Mouse (Mus musculus) 3134 (cell line): ENCODE measurements around the gene Slc11a2.
"Not testable (repeated sequence)": the region's sequence is repeated elsewhere in the genome, so short reads cannot be mapped to it uniquely, and the experiment has no call there.

Experiments
- DNase-seq: peaks from one replicate; pipeline ENCODE4 v3.0.0-alpha.2; 2011; ENCODE audit warnings: low spot score; ENCODE audit not compliant: insufficient read length; ENCODE audit errors: extremely low read depth

The Slc11a2 gene

DNA sequence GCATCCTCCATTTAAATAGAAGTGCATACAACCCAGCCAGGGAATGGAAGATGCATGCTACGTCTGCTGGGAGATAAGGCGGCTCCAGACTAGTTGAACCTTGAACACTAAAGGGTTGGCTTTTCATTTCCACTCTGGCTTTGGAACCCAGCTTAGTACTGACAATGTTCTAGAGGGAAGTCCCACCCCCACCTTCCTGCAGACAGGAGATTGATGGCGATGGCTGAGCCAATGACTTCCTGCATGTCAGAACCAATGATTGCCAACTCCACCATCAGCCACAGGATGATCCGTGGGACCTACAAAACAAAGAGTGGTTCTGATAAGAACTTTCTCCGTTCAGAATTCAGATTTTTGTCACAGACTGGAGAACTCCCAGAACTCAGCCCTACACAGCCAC is 18.8 kb downstream of the Slc11a2 start:
- DNase-seq: no peak

DNA sequence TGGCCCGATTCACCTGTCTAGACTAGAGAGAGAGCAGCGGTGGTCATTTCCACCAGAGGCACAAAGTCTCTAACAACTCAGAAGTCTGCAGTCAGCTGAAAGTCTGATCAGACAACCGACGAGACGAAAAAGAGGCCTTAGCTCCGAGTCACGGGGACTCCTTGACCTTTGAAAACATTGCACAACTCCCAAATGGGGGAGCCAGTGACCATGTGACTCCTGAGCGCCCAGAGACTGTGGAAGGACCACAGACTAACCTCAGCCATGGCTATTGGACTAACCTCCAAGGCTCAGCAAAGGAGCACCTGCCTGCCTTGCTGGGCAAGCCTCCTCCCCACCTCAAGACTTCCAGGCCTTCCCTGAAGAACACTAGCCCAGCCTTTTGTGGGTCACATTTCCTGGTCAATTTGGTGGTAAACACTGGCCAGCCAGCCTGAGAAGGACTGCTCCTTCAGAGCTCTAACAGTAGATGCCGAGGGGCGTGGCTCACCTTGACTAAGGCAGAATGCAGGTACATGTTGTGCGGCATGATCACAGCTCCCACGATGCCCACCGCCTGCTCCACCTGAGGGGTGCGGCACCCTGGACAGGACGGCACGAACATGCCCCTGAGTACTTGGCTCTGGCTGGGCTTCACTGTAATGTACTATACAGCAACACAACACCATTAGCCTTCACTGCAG is 21.4 kb downstream of the Slc11a2 start:
- no peak for DNase-seq

DNA sequence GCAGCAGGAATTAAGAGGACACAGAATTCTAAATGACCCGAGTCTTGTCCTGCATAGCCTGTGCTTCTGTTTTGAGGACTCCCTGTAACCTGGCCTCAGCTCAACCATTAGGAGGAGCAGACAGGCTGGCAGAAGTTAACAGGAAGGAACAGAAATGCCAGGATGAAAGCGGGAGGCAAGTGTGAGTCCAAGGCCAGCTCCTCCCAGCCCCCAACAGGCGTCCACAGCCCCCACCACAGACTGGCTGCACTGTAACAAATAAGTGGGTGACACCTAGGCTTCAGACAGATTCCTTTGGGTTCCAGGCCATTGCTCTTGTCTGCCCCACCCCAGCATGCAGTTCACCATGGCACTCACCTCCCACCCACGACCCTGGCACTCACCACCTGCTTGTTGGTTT is 22.1 kb downstream of the Slc11a2 start:
- DNase-seq: no peak

DNA sequence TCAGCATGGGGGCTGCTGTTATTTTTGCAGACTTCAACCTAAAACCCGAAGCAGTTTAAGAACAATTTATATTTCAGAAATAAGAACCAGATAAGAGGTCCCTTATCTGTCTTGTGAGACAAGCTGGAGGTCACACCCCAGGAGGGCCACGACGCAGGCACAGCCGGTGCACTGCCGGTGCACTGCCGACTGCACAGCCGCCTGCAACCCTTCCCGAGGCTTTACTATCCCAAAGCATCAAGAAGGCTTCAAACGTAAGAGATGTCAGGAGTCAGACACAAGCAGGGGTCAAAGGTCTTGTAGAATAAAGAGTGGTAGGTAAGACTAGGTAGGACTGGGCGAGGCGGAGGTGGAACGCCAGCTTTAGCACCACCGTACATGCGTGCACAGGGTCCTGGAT is 22.5 kb downstream of the Slc11a2 start:
- DNase-seq: no peak

DNA sequence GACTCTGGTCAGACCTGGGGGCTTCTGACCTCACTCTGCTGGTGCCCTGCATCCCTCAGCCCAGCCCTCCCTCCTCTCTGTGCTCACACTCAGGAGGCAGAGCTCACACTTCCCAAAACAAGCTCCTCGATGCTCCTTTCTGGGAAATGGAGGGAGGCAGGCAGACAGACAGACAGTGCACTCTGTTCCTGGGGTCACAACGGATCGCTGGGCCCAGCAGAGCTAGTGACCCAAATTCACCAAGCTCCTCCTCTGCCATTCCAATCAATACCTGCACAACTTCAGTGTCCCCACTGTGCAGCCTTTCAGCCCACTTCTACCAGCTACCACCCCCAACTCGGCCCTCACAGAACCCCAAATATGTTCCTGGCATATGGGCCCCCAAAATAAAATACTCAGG is 23.1 kb downstream of the Slc11a2 start:
- DNase-seq: no peak

DNA sequence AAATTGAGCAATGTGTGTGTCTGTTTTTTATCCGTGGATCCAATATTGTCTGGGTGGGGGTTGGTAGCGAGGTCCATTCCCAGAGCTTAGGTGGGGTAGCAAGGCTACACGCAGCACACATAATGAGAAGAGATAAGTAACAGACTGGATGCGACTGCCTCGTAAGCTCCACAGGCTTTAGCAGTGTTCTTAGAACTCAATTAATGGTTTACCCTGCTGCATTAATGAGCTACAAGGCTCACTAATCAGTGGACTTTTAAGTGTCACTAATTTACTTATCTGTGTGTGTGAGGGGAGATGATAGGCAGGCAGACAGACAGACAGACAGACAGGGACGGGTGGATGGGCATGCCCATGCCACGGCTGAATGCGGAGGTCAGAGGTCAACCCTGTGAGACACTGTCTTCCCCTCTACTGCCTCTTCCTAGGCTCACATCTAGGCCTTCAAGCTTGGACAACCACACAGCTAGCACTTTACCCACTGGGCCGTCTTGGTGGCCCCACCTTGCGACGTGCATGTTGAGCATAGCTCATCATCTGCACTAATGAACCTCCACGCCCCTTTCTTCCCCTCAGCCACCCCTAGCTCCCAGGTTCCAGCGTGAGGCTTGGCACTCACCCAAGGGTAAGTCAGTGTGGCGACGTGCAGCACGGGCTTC is 24.2 kb downstream of the Slc11a2 start:
- DNase-seq: no peak

DNA sequence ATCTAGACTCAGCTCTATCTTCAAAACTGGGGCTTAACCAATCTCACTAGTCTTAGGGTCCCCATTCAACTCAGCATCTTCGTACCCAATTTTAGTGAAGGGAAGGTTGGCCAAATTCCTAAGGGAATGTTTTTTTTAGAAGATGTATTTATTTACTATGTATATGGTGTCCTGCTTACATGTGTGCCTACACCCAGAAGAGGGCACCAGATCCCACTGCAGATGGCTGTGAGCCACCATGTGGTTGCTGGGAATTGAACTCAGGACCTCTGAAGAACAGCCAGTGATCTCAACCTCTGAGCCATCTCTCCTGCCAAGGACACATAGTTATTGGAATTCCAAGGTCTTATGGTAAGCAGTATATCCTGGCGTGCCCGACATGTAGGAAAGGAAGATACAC is 29.3 kb downstream of the Slc11a2 start:
- no peak for DNase-seq

DNA sequence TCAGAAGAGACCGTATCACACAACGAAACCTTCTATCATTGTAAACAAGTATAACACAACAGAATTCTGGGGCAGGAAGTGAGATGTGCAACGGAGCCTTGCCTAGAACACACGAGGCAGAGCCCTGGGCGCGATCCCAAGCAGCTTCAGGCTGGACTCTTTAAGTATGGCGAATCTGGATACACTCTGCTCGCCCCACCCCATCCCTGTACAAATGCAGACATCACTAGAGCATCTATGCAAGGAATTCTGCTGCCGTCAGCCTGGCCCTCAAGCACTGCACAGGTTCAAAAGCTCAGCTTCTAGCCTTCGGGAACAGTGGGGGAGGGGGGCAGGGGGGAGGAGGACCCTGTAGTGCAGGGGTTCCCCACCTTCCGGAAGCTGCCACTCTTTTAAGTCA is 31.9 kb downstream of the Slc11a2 start:
- no peak for DNase-seq

DNA sequence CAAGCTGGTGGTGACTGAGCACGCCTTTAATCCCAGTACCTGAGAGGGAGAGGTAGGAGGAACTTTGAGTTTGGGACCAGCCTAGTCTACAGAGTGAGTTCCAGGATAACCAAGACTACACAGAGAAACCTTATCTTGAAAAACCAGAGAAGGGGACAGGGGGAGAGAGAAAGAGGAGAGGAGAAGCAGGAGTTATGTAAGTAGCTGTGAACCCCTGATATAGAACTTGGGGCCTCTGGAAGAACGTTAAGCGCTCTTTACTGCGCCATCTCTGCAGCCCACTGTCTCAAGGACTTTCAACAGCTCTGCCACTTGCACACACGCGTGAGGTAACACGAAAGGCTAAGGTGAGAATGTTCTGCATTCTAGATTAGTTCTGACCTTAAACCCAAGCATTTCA is 33.3 kb downstream of the Slc11a2 start:
- DNase-seq: no peak

DNA sequence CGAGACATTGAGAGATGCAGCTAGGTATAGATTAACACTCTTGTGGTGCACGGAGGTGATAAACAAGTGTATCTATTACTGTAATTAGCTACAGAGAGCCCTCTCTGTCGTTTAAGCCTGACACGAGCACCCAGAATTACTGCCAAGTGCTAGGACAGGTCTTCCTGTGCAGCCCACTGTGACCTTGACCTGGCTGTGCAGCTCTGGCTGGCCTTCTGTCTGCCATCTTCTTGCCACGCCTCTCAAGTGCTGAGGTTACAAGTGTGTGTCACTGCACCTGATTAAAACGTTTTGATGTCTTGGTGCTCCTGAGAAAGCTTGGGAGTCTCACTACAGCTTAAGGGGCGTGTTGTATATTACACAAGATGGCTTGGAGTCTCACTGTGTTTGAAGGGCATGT is 33.8 kb downstream of the Slc11a2 start:
- no peak for DNase-seq

DNA sequence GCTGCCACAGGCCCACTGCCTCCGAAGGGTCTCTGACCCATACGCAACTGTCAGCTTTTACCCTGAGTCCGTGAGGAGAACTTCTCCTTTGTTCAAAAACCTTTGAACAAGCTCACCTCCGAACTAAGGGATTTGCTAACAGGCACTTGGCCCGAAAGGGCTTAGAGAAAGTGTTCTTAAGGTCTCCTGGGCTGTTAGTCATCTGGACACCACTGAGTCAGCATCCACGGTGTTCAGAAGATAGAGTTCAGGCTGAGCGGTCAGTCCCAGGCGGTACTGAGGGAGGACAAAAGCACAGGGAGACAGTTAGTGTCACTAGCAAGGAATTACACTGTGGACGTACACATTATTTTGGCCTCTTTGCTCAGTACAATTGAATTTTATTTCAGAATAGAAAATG is 36.0 kb downstream of the Slc11a2 start:
- no peak for DNase-seq

DNA sequence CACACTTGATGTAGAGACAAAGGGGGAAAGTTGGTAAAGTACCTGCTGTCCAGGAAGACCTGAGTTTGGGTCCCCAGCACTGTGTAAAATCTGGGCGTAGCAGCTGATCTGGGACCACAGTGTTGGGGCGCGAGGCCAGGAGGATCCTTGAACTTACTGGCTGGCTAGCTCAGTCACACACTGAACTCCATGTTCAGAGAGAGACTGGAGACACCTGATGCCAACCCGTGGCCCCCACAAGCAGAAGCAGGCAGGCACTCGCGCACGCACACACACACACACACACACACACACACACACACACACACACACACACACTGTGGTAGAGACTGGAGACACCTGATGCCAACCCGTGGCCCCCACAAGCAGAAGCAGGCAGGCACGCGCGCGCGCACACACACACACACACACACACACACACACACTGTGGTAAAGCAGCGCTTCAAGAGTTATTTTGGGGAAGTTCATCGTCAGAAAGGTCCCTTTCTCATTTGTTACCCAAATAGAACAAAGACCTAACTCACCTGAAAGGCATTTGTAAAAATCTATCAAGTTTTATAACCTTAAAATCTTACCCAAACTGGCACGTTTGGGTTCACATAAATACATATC is 36.5 kb downstream of the Slc11a2 start:
- DNase-seq: no peak

DNA sequence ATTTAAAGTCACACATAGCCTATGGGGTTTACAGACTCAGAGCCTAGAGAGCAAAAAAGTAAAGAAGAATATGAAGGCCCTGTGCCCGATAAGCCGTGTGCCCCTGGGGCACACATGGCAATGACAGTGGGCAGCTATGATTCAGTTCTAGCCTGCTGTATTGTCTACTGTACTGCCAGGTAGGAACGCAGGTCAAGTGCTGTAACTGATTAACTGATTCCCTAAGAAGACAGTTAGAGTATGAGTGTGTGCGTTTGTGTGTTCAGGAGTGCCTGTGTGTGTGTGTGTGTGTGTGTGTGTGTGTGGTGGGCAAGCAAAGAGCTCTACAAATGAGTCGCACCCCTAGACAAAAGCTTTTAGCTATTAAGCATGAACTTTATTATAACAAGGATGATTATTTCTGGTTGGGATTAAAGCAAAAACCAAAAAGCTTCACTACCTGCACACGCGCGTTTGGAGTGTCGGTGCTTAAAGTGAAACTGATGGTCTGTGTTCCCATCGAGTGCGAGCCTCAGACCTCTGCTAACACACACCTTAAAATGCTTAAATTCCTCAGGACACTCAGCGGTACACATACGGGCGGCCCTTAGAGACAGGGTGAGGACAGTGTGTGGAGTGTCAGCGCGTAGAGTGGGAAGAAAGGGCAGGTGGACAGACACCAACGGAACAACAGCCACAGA is 37.2 kb downstream of the Slc11a2 start:
- DNase-seq: no peak

DNA sequence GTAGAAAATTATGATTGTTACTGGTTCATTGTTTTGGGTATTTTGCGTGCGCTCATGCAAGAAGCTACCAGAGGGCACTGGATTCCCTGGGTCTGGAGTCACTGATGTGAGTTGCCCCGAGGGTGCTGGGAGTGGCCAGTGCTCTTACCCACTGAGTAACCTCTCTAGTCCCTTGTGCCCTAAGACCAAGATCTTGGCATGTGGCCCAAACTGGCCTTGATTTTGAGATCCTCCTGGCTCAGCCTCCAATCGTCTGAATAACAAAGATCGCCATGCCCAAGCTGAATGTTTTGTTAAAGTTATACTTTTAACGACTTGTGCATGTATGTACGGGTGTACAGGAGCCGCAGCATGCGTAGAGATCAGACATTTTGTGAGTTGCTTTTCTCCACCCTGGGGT is 39.2 kb downstream of the Slc11a2 start:
- no peak for DNase-seq

DNA sequence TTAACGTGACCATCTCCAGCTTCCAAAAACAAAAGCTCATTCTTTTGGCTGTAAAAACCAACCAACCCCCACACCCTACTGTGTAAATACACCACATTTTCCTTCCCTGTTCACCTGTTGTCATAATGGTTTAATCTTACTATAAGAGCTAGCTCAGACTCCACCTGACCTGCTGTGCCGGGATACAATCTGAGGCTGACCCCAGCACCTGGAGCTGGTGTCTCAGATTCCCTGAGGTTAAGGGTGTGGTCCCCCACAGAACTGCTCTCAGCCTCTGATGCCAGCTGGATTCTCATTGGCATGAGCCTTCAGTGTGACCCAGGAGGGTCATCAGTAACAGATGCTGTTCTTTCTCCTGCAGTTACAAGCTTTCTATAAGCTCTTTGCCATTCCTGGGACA is 44.8 kb downstream of the Slc11a2 start:
- DNase-seq: no peak

DNA sequence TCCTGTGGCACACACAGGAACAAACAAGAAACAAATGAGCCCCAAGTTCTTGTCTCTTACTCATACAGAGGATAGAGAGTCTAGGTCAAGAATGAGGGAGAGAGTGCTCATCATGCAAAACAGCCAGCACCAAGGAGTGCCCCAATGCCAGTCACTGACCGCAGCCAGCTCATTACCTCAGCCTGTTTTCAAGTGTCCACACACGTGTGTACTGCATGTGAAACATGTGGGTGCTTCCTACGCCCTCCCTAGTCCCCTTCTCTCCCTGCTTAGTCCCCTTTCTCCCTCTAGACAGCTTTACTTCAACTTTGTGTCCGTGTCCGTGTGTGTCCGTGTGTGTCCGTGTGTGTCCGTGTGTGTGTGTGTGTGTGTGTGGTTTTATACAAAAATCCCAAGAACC is 45.2 kb downstream of the Slc11a2 start:
- no peak for DNase-seq

DNA sequence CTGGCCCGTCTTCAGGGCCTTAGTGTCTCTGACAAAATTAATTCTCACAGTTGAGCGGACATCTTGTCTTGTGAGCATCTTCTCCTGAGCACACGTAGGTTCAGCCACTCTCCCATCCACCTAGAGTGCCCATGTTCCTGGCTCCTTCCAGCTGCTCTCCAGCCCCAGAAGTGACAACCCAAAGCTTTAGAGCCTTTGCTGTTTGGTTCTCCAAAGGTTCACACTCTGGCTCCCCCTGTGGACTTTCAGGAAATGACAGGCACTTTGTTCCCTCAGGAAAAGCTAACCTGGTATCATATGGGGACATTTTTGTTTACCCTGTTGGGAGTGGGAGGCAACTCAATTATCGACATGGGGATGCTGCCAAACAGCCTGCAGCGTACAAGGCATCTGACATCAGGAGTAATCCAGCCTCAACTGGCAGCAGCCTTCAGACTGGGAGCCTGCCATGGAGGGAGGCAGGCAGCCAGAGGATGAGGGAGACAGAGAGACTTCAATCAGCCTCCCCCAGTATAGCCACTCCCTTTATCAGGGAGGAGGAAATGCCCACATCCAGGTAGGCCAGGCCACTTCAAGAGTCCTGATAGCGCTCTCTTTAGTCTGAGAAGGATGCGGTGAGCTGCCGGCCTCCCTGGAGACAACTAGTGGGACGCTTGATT is 46.9 kb downstream of the Slc11a2 start:
- not testable (repeated sequence) for DNase-seq

DNA sequence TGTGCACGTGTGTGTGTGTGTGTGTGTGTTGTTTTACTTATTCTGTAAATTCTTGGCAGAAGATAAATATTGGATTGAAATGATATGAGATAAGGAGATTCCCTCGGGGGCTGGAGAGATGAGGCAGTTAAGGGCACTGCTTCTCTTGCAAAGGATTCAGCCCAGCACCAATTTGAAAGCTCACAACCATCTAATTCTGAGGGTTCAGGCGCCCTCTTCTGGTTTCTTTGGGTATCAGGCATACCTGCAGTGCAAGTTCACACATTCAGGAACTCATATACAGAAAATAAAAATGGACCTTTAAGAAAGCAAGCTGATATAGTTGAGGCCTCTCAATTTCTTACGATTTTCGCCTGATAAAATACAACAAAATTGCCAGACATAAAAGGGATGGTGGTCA is 49.8 kb downstream of the Slc11a2 start:
- DNase-seq: no peak

DNA sequence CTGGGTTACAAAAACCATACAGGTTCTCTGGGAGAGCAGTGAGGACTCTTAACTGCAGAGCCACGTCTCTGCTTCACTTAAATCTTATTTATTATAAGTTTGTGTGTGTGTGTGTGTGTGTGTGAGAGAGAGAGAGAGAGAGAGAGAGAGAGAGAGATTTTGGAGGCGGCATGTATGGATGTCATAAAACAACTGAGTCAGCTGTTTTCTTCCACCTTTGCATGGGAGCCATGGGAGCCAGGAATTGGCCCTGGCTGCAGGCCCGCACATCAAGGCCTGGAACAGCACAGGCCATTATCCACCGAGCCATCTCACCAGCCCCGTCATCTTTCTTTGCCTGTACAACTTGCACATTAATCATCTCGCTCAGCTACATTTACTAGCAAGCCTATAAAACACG is 57.8 kb downstream of the Slc11a2 start:
- no peak for DNase-seq

DNA sequence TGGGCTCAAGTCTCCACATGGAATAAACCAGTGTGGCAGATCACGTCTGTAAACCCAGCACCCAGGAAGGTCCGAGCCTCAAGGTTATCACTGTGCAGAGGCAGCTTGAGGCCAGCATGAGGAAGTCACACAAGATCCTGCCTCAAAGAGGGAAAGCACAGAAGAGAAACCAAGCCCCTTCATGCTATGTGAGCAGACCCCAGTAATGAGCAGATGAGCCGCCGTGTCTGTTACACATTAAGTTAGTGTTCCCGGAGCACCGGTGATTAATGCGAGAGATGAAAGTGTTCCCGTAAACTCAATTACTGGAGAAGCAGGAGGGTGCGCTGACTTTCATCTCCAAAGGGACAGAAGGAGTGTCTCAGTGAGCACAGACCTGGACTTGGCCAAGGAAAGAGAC is 58.9 kb downstream of the Slc11a2 start:
- DNase-seq: not testable (repeated sequence)

DNA sequence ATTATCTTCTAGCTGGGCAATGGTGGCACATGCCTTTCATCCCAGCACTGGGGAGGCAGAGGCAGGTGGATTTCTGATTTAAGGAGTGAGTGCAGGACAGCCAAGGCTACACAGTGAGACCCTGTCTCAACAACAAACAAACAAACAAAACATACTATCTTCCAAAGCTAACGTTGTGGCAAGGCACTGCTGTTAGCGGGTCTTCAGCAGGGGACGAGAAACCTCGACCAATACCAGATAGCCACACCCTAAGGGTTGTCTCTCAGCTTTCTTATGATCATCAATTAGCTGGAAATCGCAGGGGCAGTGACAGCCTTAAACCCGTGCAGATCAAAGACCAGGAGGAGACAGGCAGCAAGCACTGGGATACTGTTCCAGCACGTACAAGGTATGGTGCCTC is 60.6 kb downstream of the Slc11a2 start, which contains the start of gene Higd1c:
Gene Higd1c, plus strand, starts transcription at position 301 of the 400 bp plus-strand sequence.
- DNase-seq: no peak
